Mouse (Mus musculus) midbrain, embryonic 11.5 days (tissue): ENCODE measurements around the gene Ahcyl1. TPM values are rescaled to one million over a fixed set of nuclear protein-coding genes. Genes with fewer than 3 reads are reported as not detected.

Experiments
- ATAC-seq: fragments of 200-750 bp; cut with Nextera tagmentation; 2 replicates; pipeline ENCODE4 v1.8.0; 2017; ENCODE audit warnings: moderate TSS enrichment, moderate library complexity; ENCODE audit not compliant: low FRiP score
- DNase-seq: peaks from one replicate; pipeline ENCODE4 v3.0.0; 2015; ENCODE audit warnings: low spot score; ENCODE audit errors: missing footprints
- H3K27ac ChIP-seq: fragments of 300-500 bp; sonication (generic); 2 replicates; pipeline ENCODE4 v1.5.1; 2014; ENCODE audit warnings: low read depth, low read length
- H3K27me3 ChIP-seq: fragments of 300-500 bp; sonication (generic); 2 replicates; pipeline ENCODE4 v1.6.1; 2014; ENCODE audit warnings: mild to moderate bottlenecking, low read length, moderate library complexity, mixed read lengths; ENCODE audit not compliant: control insufficient read depth, insufficient read depth
- H3K36me3 ChIP-seq: fragments of 300-500 bp; sonication (generic); 2 replicates; pipeline ENCODE4 v1.6.1; 2014; ENCODE audit warnings: mild to moderate bottlenecking, low read length, moderate library complexity, mixed read lengths; ENCODE audit not compliant: control insufficient read depth, insufficient read depth
- H3K4me1 ChIP-seq: fragments of 300-500 bp; sonication (generic); 2 replicates; pipeline ENCODE4 v1.6.1; 2014; ENCODE audit warnings: low read length; ENCODE audit not compliant: control insufficient read depth, insufficient read depth
- H3K4me2 ChIP-seq: fragments of 300-500 bp; sonication (generic); 2 replicates; pipeline ENCODE4 v1.6.1; 2014; ENCODE audit warnings: mild to moderate bottlenecking, moderate library complexity
- H3K4me3 ChIP-seq: fragments of 300-500 bp; sonication (generic); 2 replicates; pipeline ENCODE4 v1.5.1; 2014; ENCODE audit warnings: low read depth, low read length
- H3K9ac ChIP-seq: fragments of 300-500 bp; sonication (generic); 2 replicates; pipeline ENCODE4 v1.6.1; 2014; ENCODE audit warnings: low read length
- H3K9me3 ChIP-seq: fragments of 300-500 bp; sonication (generic); 2 replicates; pipeline ENCODE4 v1.6.1; 2016; ENCODE audit warnings: low read length; ENCODE audit not compliant: control insufficient read depth
- WGBS: fragments of 180-500 bp; shearing (Covaris S2); extraction: QIAGEN DNeasy Blood & Tissue Kit; methylation state at CpG from one replicate; pipeline ENCODE4 v1.1.7; 2014; 5-methylcytosine and 5-hydroxymethylcytosine counted together
- polyA plus RNA-seq: library from polyadenylated mRNA; unstranded; fragments of >200 nt; fragmentation: Nextera tagmentation; extraction: Ambion mirVana; gene quantifications from 2 replicates; pipeline ENCODE4 v1.2.1, GENCODE M21; 2014

The Ahcyl1 gene
- polyA plus RNA-seq, 1 experiment from 2014 or later = 127 TPM

DNA sequence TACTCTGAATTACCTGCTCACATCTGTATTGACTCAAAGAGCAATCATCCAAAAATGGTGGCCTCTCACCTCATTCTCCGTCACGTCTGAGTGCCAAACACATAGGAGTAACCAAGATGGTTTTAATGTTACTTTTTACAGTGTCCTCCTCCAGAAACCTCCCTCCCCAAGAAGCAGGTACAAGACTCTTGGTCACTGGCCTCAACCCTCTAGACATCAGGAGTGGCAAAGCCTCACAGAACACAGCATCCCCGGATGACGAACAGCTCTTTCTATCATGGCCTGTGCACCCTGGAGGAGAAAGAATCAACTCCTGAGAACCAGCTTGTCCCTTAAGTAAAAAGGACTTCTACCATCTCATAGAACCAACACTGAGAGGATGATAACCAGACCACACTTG lies 63.6 kb downstream of the Ahcyl1 start:
- Histone ChIP-seq H3K9ac (no peak overlapping the region), H3K4me1 (peaks cover 7% of the 10 kb centered on the region; the same call in 1 of the 2 replicates), H3K9me3 (no peaks in the 10 kb centered on the region), H3K36me3 (no peaks in the 10 kb centered on the region), H3K27ac (no peak overlapping the region), H3K4me3 (no peak overlapping the region), H3K27me3 (no peaks in the 10 kb centered on the region), H3K4me2 (no peak overlapping the region)
- DNase-seq (peak; percentile 79), ATAC-seq (no peak)
- 92% methylated on average over 4 of the region's 4 CpGs for WGBS

DNA sequence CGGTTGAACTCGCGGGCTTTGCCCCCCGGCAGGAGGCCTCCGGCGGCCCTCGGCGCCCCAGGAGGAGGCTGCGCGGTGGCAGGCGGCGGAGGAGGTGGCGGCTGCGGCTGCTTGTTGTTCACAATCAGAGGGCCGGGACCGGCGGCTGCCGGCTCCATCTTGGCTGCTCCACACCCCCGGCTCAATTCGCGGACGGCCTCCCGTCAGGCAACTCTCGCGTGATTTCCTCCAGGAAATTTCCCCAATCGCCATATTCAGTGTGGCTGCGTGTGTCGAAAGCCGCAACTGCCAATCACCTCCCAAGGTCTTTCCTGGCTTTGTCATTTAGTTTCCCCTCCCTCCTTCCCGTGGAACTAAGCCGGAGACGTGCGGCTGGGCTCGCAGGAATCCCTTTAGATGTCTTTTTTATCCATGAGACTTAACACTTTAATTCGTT lies 64.8 kb downstream of the Ahcyl1 start, which contains the start of gene Strip1:
Strip1 (minus strand) TSS at position 172 of the 436 bp plus-strand sequence.
- H3K4me1 ChIP-seq = peaks cover 7% of the 10 kb centered on the region; the same call in 1 of the 2 replicates
- peaks cover 10% of the 10 kb centered on the region for H3K36me3 ChIP-seq
- peak within 1 kb of the TSS; percentile 92 for H3K27ac ChIP-seq
- peak; percentile 98 for DNase-seq
- no peaks in the 10 kb centered on the region for H3K27me3 ChIP-seq
- WGBS = under 1% methylated on average over 35 of the region's 35 CpGs
- peak within 1 kb of the TSS; percentile 79 for H3K4me2 ChIP-seq
- no peaks in the 10 kb centered on the region for H3K9me3 ChIP-seq
- peak within 1 kb of the TSS; percentile 97 for H3K9ac ChIP-seq
- peak within 1 kb of the TSS; percentile 98 for H3K4me3 ChIP-seq
- ATAC-seq = peak; percentile 96

DNA sequence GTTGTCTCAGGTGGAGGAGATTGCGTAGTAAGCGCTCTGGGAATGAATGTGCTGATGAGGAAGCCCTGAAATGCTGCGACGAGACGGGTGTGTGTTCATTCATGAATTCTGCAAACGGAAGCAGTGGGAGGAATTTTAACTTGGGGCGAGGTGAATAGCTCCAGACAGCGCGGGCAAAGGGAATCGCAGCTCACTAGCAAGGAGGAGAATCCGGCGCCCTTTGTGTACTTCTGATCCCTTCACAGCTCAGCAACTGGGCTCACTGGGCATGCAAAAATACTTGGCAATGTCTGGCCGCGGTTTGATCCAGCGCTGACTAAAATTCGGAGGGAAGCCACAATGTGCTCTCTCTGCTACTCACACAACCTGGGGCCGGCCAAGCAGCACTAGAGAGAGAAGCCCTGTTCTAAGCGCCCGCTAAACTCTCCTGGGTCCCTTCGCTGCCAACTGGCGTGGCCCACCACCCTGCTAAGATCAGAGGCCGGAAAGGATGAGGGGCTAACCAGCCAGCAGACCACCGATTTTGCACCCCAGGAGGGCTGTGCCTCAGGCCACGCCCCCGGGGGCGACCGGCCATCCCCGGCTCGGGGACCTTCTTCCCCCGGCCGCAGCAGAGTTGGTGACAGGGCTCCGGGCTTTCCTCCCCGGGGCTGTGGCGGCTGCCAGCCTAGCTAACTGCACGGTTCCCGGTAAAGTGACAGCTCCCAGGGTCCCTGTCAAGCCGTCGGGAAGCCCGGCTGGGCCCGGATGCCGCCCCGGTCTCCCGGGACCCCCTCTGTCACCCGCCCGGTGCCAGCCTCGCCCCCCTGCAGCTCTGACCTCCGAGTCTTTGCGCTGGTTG lies 65.5 kb downstream of the Ahcyl1 start, which contains the start of gene Gm10961:
Gm10961 (plus strand) TSS at position 641 of the 841 bp plus-strand sequence.
- DNase-seq = peak; percentile 97
- H3K27ac ChIP-seq = peak within 1 kb of the TSS; percentile 92

DNA sequence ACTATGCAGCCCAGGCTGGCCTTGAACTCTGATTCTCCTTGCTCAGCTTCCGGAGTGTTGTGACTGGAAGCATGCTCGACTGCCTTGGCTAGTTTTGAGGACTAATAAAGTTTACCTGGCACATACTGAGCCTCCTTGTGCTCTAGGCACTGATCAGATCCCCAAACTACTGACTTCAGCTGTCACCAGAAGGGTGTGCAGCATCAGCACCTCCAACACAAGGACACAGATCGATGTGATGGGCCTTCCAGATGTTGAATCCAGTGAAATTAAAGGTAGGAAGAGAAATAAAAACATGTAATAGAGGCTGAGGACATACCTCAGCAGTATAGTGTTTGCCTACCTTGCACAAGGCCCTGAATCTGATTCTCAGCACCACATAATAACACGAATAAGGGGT lies 66.9 kb downstream of the Ahcyl1 start:
- DNase-seq = peak; percentile 67
- H3K27me3 ChIP-seq = no peaks in the 10 kb centered on the region
- ATAC-seq = no peak

More for the DNA sequence above, 65.5 kb downstream of the Ahcyl1 start, which contains the start of gene Gm10961:
- no peaks in the 10 kb centered on the region for H3K27me3 ChIP-seq
- H3K4me3 ChIP-seq = peak within 1 kb of the TSS; percentile 98
- H3K36me3 ChIP-seq = peaks cover 13% of the 10 kb centered on the region
- H3K9ac ChIP-seq = peak within 1 kb of the TSS; percentile 97
- H3K9me3 ChIP-seq = no peaks in the 10 kb centered on the region
- ATAC-seq = peak; percentile 86
- H3K4me2 ChIP-seq = peak within 1 kb of the TSS; percentile 79
- peaks cover 7% of the 10 kb centered on the region; the same call in 1 of the 2 replicates for H3K4me1 ChIP-seq
- WGBS = under 1% methylated on average over 41 of the region's 48 CpGs

DNA sequence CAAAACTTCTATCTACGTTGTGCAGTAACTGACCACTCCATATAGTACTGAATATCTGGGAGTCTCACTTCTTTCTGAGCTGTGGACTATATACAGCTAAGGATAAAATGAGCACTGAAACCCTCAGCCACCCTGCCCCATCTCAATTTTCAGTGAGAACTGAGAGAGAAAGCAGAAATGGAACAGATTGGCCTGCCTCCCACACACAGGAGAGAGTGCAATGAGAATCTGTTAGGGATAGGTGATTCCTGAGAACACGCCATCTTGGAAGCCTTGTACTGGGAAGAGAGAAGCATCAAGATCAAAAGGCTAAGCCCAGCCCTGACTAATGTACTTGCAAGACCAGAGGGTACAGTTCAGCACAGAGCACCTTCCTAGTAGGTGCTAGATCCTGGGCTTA lies 67.8 kb downstream of the Ahcyl1 start:
- no peaks in the 10 kb centered on the region for H3K27me3 ChIP-seq
- H3K27ac ChIP-seq = no peak overlapping the region
- no peak overlapping the region for H3K4me3 ChIP-seq
- 92% methylated on average over 2 of the region's 2 CpGs for WGBS
- H3K4me2 ChIP-seq = no peak overlapping the region
- ATAC-seq (no peak), DNase-seq (peak; percentile 72)
- peaks cover 7% of the 10 kb centered on the region; the same call in 1 of the 2 replicates for H3K4me1 ChIP-seq
- peaks cover 30% of the 10 kb centered on the region for H3K36me3 ChIP-seq
- no peaks in the 10 kb centered on the region for H3K9me3 ChIP-seq
- H3K9ac ChIP-seq = no peak overlapping the region

More for the DNA sequence above, 66.9 kb downstream of the Ahcyl1 start:
- Histone ChIP-seq H3K4me3 (no peak overlapping the region), H3K9me3 (no peaks in the 10 kb centered on the region), H3K27ac (no peak overlapping the region), H3K4me2 (no peak overlapping the region), H3K36me3 (peaks cover 26% of the 10 kb centered on the region), H3K9ac (no peak overlapping the region), H3K4me1 (peaks cover 7% of the 10 kb centered on the region; the same call in 1 of the 2 replicates)
- 92% methylated on average over 4 of the region's 4 CpGs for whole genome bisulfite sequencing

DNA sequence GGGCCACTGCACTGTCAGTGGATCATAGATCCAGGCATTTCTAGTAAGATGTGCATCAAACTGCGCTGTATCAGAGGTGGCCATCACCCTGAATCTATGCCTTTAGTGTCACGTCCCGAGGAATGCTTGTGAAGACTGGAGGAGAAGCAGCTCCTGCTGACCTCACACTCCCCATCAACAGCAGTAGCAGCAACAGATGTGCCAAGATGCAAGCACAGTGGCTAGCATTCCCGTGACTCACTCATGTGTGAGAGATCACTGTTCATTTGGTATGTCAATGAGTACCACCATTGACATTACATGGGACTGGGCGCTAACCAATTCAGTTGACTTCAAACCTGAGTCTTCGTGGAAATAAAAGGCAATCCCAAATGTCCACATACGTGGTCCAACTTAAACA lies 68.7 kb downstream of the Ahcyl1 start:
- Histone ChIP-seq H3K36me3 (peaks cover 38% of the 10 kb centered on the region), H3K9me3 (no peaks in the 10 kb centered on the region), H3K4me1 (peaks cover 7% of the 10 kb centered on the region; the same call in 1 of the 2 replicates), H3K9ac (no peak overlapping the region), H3K27ac (no peak overlapping the region), H3K4me2 (no peak overlapping the region), H3K27me3 (no peaks in the 10 kb centered on the region), H3K4me3 (no peak overlapping the region)
- ATAC-seq = no peak
- WGBS = 92% methylated on average over 7 of the region's 7 CpGs
- no peak for DNase-seq

DNA sequence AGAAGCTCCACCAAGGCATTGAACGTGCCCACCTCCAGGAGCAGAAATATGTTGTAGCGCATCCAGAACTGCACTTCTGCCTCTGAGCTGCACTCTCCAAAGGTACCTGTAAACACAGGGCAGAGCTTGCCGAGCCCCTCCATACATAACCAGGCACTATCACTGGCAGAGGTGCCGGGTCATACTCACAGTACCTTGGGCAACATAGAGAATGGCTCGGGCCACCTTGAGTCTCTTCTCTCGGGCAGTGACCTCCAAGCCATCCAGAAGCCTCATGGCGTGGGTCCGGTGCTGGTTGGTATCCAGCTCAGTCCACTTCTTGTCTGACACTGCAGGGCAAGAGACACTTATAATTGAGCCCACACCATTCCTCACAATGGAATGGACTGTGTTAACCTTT lies 69.6 kb downstream of the Ahcyl1 start:
- no peak overlapping the region for H3K9ac ChIP-seq
- H3K9me3 ChIP-seq = no peaks in the 10 kb centered on the region
- no peak overlapping the region for H3K4me3 ChIP-seq
- H3K27ac ChIP-seq = no peak overlapping the region
- DNase-seq = peak; percentile 49
- peaks cover 7% of the 10 kb centered on the region; the same call in 1 of the 2 replicates for H3K4me1 ChIP-seq
- peaks cover 44% of the 10 kb centered on the region for H3K36me3 ChIP-seq
- WGBS = 93% methylated on average over 8 of the region's 8 CpGs
- no peaks in the 10 kb centered on the region for H3K27me3 ChIP-seq
- no peak for ATAC-seq
- H3K4me2 ChIP-seq = no peak overlapping the region

DNA sequence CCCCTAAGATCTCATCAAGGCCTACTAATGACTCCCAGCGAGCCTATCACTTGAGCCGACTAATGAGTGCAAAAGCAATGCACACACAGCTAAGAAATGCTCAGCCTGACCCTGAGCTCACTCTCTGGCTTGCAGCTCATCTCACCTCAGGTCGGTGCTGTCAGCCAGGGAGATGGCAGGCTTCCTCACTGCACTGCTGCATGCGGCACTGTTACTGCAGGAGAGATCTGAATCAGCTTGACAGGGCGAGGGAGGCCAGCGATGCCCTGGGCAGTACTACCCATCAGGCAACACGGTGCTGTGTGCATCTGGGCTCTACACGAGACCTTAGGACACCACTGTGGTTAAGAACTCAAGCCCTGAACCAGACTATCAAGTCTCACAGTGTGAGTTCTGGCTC lies 70.8 kb downstream of the Ahcyl1 start:
- peaks cover 52% of the 10 kb centered on the region for H3K36me3 ChIP-seq

DNA sequence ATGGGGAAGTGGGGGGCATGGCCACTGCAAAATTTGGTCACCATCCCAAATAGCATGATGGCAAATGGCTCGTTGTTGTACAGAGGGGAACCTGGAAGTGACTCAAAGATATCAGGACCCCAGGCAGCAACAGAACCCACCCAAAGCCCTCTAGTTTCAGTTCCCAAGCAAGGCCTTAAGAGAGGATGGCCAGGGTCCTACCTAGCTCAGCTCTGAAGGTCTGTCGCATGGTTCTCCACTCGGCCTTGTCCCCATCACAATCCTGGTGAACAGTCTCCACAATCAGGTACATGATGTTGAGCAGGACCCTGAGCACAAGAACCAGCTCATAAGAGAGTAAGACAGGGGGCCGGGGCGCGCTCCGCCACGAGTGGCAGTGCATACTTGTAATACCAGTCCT lies 71.9 kb downstream of the Ahcyl1 start:
- ATAC-seq (no peak), DNase-seq (no peak)
- Histone ChIP-seq H3K9me3 (no peaks in the 10 kb centered on the region), H3K4me2 (no peak overlapping the region), H3K4me1 (no peaks in the 10 kb centered on the region), H3K4me3 (no peak overlapping the region), H3K9ac (no peak overlapping the region), H3K27me3 (no peaks in the 10 kb centered on the region), H3K27ac (no peak overlapping the region), H3K36me3 (peaks cover 55% of the 10 kb centered on the region)
- WGBS = 95% methylated on average over 8 of the region's 8 CpGs

More for the DNA sequence above, 70.8 kb downstream of the Ahcyl1 start:
- Histone ChIP-seq H3K4me3 (no peak overlapping the region), H3K4me2 (no peak overlapping the region), H3K27ac (no peak overlapping the region), H3K4me1 (peaks cover 7% of the 10 kb centered on the region; the same call in 1 of the 2 replicates), H3K9me3 (no peaks in the 10 kb centered on the region), H3K27me3 (no peaks in the 10 kb centered on the region), H3K9ac (no peak overlapping the region)
- DNase-seq (peak; percentile 78), ATAC-seq (no peak)
- 92% methylated on average over 8 of the region's 8 CpGs for WGBS
